Mouse (Mus musculus) thymus, adult 2 months (tissue): Measurements from ENCODE around the gene Plin1. TPM values are rescaled to one million over a fixed set of nuclear protein-coding genes. Genes with fewer than 3 reads are reported as not detected.
A peak's percentile ranks its signal among the peaks of the same experiment; 100 is the strongest.

ENCODE experiments used
- DNase-seq: peaks from one replicate; pipeline ENCODE4 v3.0.0; 2021
- H3K27ac ChIP-seq: fragments of 200-500 bp; 2 replicates; pipeline ENCODE4 v1.5.1; 2012; ENCODE audit warnings: low read length, control low read depth; ENCODE audit not compliant: control insufficient read depth, insufficient read depth
- H3K27me3 ChIP-seq: fragments of 200-500 bp; 2 replicates; pipeline ENCODE4 v1.6.1; 2012; ENCODE audit warnings: mild to moderate bottlenecking, low read length, moderate library complexity, mixed read lengths; ENCODE audit not compliant: control insufficient read depth, insufficient read depth
- H3K36me3 ChIP-seq: fragments of 200-500 bp; 2 replicates; pipeline ENCODE4 v1.6.1; 2012; ENCODE audit warnings: mild to moderate bottlenecking, low read length, moderate library complexity; ENCODE audit not compliant: control insufficient read depth, insufficient read depth
- H3K4me1 ChIP-seq: fragments of 200-500 bp; replicated peaks from 2 replicates; pipeline ENCODE4 v1.6.1; 2012; ENCODE audit warnings: low read length; ENCODE audit not compliant: control insufficient read depth, insufficient read depth
- H3K4me3 ChIP-seq: fragments of 200-500 bp; 2 replicates; pipeline ENCODE4 v1.5.1; 2012; ENCODE audit warnings: mild to moderate bottlenecking, low read length, control low read depth, moderate library complexity; ENCODE audit not compliant: control insufficient read depth, insufficient read depth
- CTCF ChIP-seq: fragments of 200-500 bp; IDR thresholded peaks from 2 replicates; pipeline ENCODE4 v1.5.1; 2012; ENCODE audit warnings: mild to moderate bottlenecking, control low read depth, low read length, moderate library complexity, borderline replicate concordance; ENCODE audit not compliant: control insufficient read depth, poor library complexity, insufficient read depth; ENCODE audit errors: extremely low read depth
- POLR2A ChIP-seq: fragments of 200-500 bp; IDR thresholded peaks from 2 replicates; pipeline ENCODE4 v1.6.1; 2012; ENCODE audit warnings: mild to moderate bottlenecking, low read length, control low read depth, moderate library complexity; ENCODE audit not compliant: control insufficient read depth, poor library complexity, insufficient read depth; ENCODE audit errors: extremely low read depth
- WGBS: fragments of 180-500 bp; shearing (Covaris S2); methylation state at CpG from one replicate; pipeline ENCODE4 v1.1.7; 2018; 5-methylcytosine and 5-hydroxymethylcytosine counted together
- polyA plus RNA-seq: library from polyadenylated mRNA; depleted of rRNA; stranded (reverse); fragments of >200 nt; gene quantifications from 2 replicates; pipeline ENCODE4 v1.2.3, GENCODE M21; 2012

The Plin1 gene
- polyA plus RNA-seq, 1 experiment: 64.4 TPM

GRCm38 (mm10) chr7:79747659-79748058 is 15.0 kb upstream of the Plin1 start:
- Histone ChIP-seq H3K36me3 (no peaks in the 10 kb centered on the region), H3K4me3 (no peak overlapping the region), H3K27ac (no peak overlapping the region), H3K4me1 (peaks cover 6% of the 10 kb centered on the region), H3K27me3 (no peaks in the 10 kb centered on the region)
- TF ChIP-seq CTCF (no peak), POLR2A (no peak)
- no peak for DNase-seq
- WGBS: 52% methylated on average over 6 of the region's 6 CpGs

GRCm38 (mm10) chr7:79744585-79744984 is 11.9 kb upstream of the Plin1 start:
- no peak for DNase-seq
- H3K27ac ChIP-seq: no peak overlapping the region
- no peaks in the 10 kb centered on the region for H3K27me3 ChIP-seq
- no peak overlapping the region for H3K4me3 ChIP-seq
- TF ChIP-seq CTCF: no peak
- TF ChIP-seq POLR2A: no peak
- peaks cover 3% of the 10 kb centered on the region for H3K4me1 ChIP-seq
- 27% methylated on average over 5 of the region's 5 CpGs for WGBS
- H3K36me3 ChIP-seq: no peaks in the 10 kb centered on the region

- Histone ChIP-seq H3K4me1 (peaks cover 3% of the 10 kb centered on the region), H3K36me3 (no peaks in the 10 kb centered on the region), H3K27ac (no peak overlapping the region), H3K27me3 (no peaks in the 10 kb centered on the region), H3K4me3 (no peak overlapping the region)
- no peak for DNase-seq
- 97% methylated on average over 9 of the region's 9 CpGs for WGBS
- TF ChIP-seq CTCF (no peak), POLR2A (no peak)
Measured at GRCm38 (mm10) chr7:79744051-79744450, 11.3 kb upstream of the Plin1 start.

- peaks cover 3% of the 10 kb centered on the region for H3K4me1 ChIP-seq
- WGBS: 3% methylated on average over 46 of the region's 46 CpGs
- TF ChIP-seq CTCF (no peak), POLR2A (no peak)
- DNase-seq: peak; percentile 83
- no peaks in the 10 kb centered on the region for H3K27me3 ChIP-seq
- H3K27ac ChIP-seq: no peak within 1 kb of the TSS
- peak within 1 kb of the TSS; percentile 76 for H3K4me3 ChIP-seq
- no peaks in the 10 kb centered on the region for H3K36me3 ChIP-seq
Measured at GRCm38 (mm10) chr7:79742659-79743536, 10.2 kb upstream of the Plin1 start, which contains the start of the genes Pex11a and Wdr93. Pex11a (minus strand) TSS chr7:79743131. Wdr93 (plus strand) TSS chr7:79743163.

GRCm38 (mm10) chr7:79742277-79742658 is 9.6 kb upstream of the Plin1 start:
- Histone ChIP-seq H3K4me1 (peaks cover 3% of the 10 kb centered on the region), H3K27me3 (no peaks in the 10 kb centered on the region), H3K27ac (no peak overlapping the region), H3K36me3 (no peaks in the 10 kb centered on the region), H3K4me3 (peak overlapping the region; percentile 76)
- WGBS: 8% methylated on average over 11 of the region's 11 CpGs
- TF ChIP-seq CTCF (no peak), POLR2A (no peak)
- no peak for DNase-seq

GRCm38 (mm10) chr7:79740279-79740678 is 7.6 kb upstream of the Plin1 start:
- no peak for TF ChIP-seq POLR2A
- TF ChIP-seq CTCF: no peak
- H3K4me3 ChIP-seq: no peak overlapping the region
- 87% methylated on average over 4 of the region's 4 CpGs for WGBS
- no peak overlapping the region for H3K27ac ChIP-seq
- DNase-seq: no peak
- H3K4me1 ChIP-seq: peaks cover 3% of the 10 kb centered on the region
- no peaks in the 10 kb centered on the region for H3K27me3 ChIP-seq
- no peaks in the 10 kb centered on the region for H3K36me3 ChIP-seq

- no peaks in the 10 kb centered on the region for H3K36me3 ChIP-seq
- H3K27me3 ChIP-seq: no peaks in the 10 kb centered on the region
- WGBS: 96% methylated on average over 2 of the region's 2 CpGs
- no peak for DNase-seq
- no peak for TF ChIP-seq CTCF
- H3K4me3 ChIP-seq: no peak overlapping the region
- peaks cover 3% of the 10 kb centered on the region for H3K4me1 ChIP-seq
- H3K27ac ChIP-seq: no peak overlapping the region
Measured at GRCm38 (mm10) chr7:79738913-79739312, 6.2 kb upstream of the Plin1 start.
